Mouse (Mus musculus) cerebellum, adult 2 months (tissue): Measurements from ENCODE around the gene Phkb.

Source experiments
- CTCF ChIP-seq: fragments of 200-500 bp; IDR thresholded peaks from 2 replicates; pipeline ENCODE4 v1.5.1; 2011; ENCODE audit warnings: low read depth, mild to moderate bottlenecking, control low read depth, low read length, moderate library complexity, borderline replicate concordance; ENCODE audit not compliant: insufficient read depth
- POLR2A ChIP-seq: fragments of 200-500 bp; IDR thresholded peaks from 2 replicates; pipeline ENCODE4 v1.6.1; 2011; ENCODE audit warnings: low read length, control low read depth, borderline replicate concordance; ENCODE audit not compliant: insufficient read depth

GRCm38 (mm10) chr8:85854220-85855123, 13.7 kb downstream of the Phkb start:
- TF ChIP-seq CTCF (no peak), POLR2A (no peak)
